Mouse (Mus musculus): Measurements from ENCODE around the gene Pcp4l1. TPM values are rescaled to one million over a fixed set of nuclear protein-coding genes. Genes with fewer than 3 reads are reported as not detected.

The Pcp4l1 gene
- total RNA-seq (2023) = not detected

GRCm38 (mm10) chr1:171195887-171196397 is at the start of gene Pcp4l1:
Pcp4l1 (minus strand) TSS chr1:171196268.

DNA sequence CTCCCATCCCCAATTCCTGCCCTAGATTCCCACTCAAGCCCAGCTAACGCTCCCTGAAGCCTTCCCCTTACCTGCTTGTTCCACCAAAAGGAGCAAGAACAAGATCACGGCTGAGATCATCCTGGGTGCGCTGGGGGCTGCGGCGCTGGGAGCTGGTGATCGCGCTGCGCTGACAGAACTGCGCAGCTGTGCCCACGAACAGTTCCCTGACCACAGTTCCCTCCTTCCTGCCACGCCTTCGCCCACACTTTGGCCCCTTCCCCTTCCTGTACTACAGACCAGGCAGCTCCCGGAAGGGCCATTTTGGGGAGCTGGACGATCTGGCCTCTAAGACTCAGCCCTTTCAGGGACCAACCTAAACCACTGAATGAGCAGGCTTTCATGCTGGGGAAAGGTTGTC is 38.1 kb upstream of the Pcp4l1 start, which contains the start of gene Fcer1g:
Gene Fcer1g, minus strand, starts transcription at position 240 of the 400 bp plus-strand sequence.

DNA sequence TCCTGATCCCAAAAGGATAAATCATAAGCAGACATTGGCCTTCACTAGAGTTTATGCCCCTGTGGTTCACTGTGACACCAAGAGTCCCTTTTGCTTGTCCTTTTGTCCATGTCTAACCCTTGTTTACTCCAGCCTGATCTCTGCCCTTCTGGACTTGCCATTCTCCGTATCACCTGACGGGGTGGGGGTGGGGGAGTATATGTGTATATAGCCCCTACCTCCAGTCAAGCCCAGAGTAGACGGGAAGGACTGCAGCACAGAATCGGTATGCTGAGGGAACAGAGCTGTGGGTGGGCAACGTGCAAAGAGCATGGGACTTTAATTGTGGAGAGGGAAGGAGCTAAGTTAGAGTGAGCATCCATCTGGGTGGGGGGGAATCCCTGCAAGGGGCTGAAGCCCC is 28.8 kb upstream of the Pcp4l1 start, which contains the start of gene Apoa2:
Gene Apoa2, plus strand, starts transcription at position 198 of the 400 bp plus-strand sequence.

DNA sequence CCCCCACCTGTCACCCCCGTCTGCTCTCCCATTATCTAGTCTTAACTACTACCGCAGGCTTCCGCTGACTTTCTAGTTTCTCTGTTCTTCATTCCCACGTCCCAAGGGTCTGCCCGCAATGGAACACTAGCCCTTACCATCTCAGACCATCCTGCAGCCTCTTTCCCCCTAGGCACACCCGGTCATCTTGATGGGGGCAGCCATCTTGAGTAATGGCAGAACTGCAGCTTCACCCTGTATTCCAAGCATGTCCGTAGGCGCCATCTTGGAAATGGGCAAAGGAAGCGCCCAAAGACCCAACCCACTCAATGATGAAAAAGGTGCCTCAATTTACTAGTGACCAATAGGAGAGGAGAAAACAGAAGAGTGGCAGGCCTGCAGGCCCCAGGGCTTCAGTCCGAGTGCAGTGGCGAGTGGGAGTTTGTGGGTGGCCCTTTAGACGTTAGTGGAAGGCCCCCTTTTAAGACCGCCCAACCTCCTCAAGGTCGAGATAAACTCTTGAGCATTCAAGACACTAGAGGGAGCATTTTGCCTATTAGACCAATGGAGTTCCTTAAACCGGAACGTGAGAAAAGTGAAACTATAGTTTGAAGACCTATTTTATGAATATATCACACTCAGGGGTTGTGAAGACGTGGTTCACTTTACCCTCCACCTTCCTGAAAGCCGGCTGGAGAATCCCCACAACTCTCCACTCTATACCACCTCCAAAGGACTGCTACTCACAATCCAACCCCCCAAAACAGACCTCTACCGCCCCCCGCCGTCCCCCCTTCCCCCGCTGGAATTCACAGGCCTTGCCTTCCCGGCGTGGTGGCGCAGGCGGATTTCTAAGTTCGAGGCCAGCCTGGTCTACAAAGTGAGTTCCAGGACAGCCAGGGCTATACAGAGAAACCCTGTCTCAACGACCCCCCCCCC is 26.4 kb upstream of the Pcp4l1 start, which contains the start of gene Tomm40l:
Gene Tomm40l, minus strand, starts transcription at position 277 of the 918 bp plus-strand sequence.

DNA sequence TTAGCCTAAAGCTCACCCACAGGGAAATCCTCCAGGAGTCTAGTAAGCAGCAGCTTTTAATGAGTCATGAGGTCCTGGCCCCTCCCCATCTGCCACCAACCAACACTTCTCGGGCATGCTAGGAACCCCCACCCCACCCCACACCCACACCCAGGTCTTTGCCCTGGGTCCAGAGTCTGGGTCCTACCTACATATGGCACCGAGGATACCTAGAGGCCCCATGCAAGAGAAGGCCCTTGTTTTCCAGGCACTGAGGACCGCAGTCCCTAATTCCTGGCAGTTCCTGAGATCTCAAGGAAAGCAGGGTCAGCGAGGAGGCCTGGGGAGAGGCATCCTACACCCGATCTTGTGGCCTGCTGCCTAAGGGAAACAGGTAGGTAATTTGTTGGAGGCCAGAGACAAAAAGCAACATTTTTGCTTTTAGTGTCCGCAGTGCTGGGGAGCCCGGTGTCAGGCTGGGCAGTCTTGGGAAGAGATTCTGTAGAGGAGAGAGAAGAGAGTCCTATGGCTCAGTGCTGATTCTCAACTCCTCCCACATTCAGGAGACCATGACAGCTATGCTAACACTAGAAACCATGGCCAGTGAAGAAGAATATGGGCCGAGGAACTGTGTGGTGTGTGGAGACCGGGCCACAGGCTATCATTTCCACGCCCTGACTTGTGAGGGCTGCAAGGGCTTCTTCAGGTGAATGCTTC is 17.9 kb upstream of the Pcp4l1 start, which contains the start of gene Nr1i3:
Gene Nr1i3, plus strand, starts transcription at position 170 of the 696 bp plus-strand sequence.

DNA sequence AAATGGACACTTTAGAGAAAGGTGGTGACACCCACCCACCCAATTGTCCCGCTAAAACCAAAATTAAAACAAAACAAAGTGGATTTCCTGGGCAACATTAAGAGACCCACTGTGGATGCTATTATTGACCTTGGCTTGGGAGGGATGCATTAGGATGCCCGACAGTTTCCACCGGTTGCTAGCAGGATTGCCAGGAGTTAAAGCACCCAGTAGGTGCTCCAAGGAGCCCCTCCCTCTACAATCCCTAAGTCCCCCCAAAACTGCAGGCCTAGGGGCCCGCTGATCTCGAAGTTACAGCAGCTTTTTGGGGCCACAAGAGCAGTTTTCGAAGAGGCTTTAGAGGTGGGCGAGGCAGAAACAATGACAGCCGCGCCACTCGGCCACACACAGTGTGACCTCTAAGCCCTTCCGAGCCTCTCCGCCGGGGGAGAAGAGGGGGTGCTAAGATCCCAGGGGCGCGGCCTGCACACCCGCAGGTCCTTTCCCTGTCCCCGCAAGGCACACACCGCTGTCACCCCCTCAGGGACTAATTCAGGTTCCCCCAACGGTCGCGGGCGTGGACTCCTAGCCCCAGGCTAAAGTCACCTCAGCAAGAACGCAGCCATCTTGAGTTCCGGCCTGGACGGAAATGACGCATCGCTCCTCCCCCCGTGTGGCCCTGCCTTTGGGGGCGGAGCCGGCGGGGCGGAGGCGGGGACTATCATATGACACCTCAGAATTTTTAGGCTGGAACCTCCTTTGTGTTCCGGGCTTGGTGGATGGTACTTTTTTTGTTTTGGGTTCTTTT is 45.9 kb downstream of the Pcp4l1 start, which contains the start of the genes Sdhc and Mpz:
Gene Sdhc, minus strand, starts transcription at position 630 of the 787 bp plus-strand sequence.
Gene Mpz, plus strand, starts transcription at position 738 of the 787 bp plus-strand sequence.

Other genes with a start within 250 kb of the Pcp4l1 start
- gene Fcgr2b, start 219.7 kb downstream of the Pcp4l1 start, total RNA-seq (2023) = 18.3 TPM
- gene Fcgr4, start 177.3 kb downstream of the Pcp4l1 start, total RNA-seq (2023) = 1.3 TPM
- gene Fcgr3, start 131.3 kb downstream of the Pcp4l1 start, total RNA-seq (2023) = 3.4 TPM
- not detected for gene Cfap126, start 82.3 kb downstream of the Pcp4l1 start, total RNA-seq (2023)
- gene Sdhc, start 45.7 kb downstream of the Pcp4l1 start, total RNA-seq (2023) = 109 TPM
- gene Mpz, start 45.6 kb downstream of the Pcp4l1 start, total RNA-seq (2023) = not detected
- not detected for gene Nr1i3, start 17.7 kb upstream of the Pcp4l1 start, total RNA-seq (2023)
- 16.1 TPM for gene Tomm40l, start 26.2 kb upstream of the Pcp4l1 start, total RNA-seq (2023)
- gene Apoa2, start 28.8 kb upstream of the Pcp4l1 start, total RNA-seq (2023) = not detected
- 13.4 TPM for gene Fcer1g, start 38.1 kb upstream of the Pcp4l1 start, total RNA-seq (2023)
- gene Adamts4, start 54.2 kb upstream of the Pcp4l1 start, total RNA-seq (2023) = not detected
- 122 TPM for gene Ndufs2, start 55.1 kb upstream of the Pcp4l1 start, total RNA-seq (2023)
- 66.1 TPM for gene B4galt3, start 74.1 kb upstream of the Pcp4l1 start, total RNA-seq (2023)
- gene Ppox, start 84.9 kb upstream of the Pcp4l1 start, total RNA-seq (2023) = 49.0 TPM
- gene Usp21, start 91.7 kb upstream of the Pcp4l1 start, total RNA-seq (2023) = 45.6 TPM
- gene Ufc1, start 98.8 kb upstream of the Pcp4l1 start, total RNA-seq (2023) = 52.8 TPM
- gene Dedd, start 132.9 kb upstream of the Pcp4l1 start, total RNA-seq (2023) = 24.5 TPM
- gene Nit1, start 149.4 kb upstream of the Pcp4l1 start, total RNA-seq (2023) = 28.0 TPM
- 79.6 TPM for gene Pfdn2, start 149.4 kb upstream of the Pcp4l1 start, total RNA-seq (2023)
- 1.3 TPM for gene Klhdc9, start 164.5 kb upstream of the Pcp4l1 start, total RNA-seq (2023)
- 0.24 TPM for gene Nectin4, start 173.8 kb upstream of the Pcp4l1 start, total RNA-seq (2023)
- gene Arhgap30, start 192.7 kb upstream of the Pcp4l1 start, total RNA-seq (2023) = 203 TPM
- 102 TPM for gene Usf1, start 215.0 kb upstream of the Pcp4l1 start, total RNA-seq (2023)
- gene Tstd1, start 222.6 kb upstream of the Pcp4l1 start, total RNA-seq (2023) = 5.8 TPM
- gene F11r, start 241.3 kb upstream of the Pcp4l1 start, total RNA-seq (2023) = 0.46 TPM